Mouse (Mus musculus) natural killer cell, adult 2 months (primary cell): ENCODE data around the gene Wasf3.

Experiments
- DNase-seq, 2 experiments: peaks; one replicate each; pipeline ENCODE4 v3.0.0; 2022; ENCODE audit warnings: low spot score in 2 of 2

Wasf3 gene

DNA sequence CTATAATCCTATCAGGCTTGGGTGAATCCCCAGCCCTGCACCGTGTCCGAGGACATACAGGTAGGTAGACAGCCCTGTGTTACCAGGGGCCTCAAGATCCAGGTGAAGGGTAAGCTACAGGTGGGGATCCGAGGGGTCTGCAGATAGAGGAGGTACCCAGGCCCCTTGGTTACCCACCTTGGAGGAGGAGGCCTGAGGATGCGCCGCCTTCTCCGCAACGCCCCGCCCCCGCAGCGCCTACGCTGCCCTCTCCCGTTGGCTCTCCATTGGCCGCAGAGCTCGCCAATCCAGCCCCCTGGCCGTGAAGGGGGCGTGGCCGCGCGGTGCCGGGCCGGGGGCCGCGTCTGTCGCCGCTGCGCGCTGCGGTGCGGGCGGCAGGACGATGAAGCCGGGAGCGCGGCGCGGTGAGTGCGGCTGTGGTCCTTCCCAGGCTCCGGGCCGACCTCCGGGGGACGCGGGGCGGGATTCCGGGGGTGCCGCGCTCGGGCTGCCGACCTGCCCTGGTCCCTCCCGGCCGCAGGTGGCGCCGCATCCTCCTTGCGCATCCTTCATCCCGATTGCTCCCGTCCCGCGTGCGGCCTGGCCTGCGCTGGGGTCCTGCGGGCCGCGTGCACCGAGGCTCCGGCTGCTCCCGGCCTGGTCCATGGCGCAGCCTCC lies at the start of gene Wasf3:
TSS of gene Wasf3 (plus strand) at position 51 of the 657 bp plus-strand sequence.
- DNase-seq, result no peak

- no peak for DNase-seq
These were observed 46.7 kb upstream of the Wasf3 start for GRCm38 (mm10) chr5:146338064-146338463.

GRCm38 (mm10) chr5:146340037-146340436 lies 44.7 kb upstream of the Wasf3 start:
- DNase-seq, result no peak

DNA sequence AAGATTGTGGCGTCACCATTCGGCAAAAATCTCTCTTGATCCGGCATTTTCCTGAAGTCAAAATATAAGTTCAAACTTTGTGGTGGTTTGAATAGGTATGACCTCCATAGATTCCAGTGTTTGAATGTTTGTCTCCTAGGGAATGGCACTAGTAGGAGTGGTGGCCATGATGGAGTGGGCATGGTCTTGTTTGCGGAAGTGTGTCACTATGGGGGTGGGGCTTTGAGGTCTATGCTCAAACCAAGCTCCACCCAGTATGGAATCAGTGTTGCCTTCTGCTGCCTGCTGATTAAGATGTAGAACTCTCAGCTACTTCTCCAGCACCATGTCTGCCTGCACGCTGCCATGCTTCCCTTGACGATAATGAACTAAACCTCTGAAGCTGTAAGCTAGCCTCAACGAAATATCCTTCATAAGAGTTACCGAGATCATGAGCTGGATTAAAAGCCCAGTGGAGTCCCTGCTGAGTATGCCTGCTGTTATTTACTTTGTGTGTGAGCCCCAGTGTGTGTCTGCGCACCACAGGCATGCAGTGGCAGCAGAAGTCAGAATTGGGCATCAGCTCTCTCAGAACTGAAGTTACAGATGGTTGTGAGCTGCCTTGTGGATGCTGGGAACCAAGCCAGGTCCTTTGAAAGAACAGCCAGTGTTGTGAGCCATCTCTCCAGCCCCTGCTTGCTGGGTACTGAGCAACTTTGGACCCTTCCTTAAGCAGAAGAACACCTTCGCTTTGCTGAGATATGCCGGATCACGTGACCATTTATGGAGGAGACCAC lies 39.7 kb upstream of the Wasf3 start:
- DNase-seq, result no peak

DNA sequence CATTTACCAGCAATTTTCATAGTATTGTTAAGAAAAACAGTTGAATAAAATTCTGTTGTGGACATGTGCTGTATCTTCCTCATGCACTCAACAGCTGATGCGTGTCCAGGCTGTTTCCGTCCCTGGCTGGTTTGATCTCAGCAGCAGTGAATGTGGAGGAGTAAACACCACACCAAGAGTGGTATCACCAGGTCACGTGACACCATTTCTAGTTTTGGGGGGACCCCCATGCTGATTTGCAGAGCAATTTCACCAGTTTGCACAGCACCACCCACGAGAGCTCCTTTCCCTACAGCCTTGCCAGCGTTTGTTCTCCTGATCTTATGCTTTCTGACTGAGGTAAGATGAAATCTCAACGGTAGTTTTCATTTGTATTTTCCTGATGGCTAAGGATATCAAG lies 37.7 kb upstream of the Wasf3 start:
- DNase-seq, result no peak

GRCm38 (mm10) chr5:146349183-146349582 lies 35.6 kb upstream of the Wasf3 start:
- no peak for DNase-seq

DNA sequence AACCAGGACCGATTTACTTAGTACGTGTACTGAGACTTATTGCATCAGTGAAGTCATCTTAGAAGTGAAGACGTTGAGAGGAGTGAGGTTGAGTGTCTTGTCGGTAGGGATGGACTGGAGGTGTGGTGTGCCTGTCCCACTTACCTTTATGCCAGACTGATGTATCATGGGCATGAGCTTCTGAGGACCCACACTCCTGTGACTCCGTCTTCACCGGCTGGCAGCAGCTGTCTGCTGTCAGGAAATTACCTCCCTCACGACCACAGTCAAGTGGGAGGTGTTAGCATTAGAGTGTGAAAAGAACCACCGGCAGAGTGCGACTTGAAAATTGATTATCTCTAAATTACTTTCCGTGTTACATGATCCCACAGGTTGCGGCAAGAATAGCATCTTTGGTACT lies 34.0 kb upstream of the Wasf3 start:
- DNase-seq, result no peak

GRCm38 (mm10) chr5:146352006-146352405 lies 32.8 kb upstream of the Wasf3 start:
- DNase-seq, result no peak

DNA sequence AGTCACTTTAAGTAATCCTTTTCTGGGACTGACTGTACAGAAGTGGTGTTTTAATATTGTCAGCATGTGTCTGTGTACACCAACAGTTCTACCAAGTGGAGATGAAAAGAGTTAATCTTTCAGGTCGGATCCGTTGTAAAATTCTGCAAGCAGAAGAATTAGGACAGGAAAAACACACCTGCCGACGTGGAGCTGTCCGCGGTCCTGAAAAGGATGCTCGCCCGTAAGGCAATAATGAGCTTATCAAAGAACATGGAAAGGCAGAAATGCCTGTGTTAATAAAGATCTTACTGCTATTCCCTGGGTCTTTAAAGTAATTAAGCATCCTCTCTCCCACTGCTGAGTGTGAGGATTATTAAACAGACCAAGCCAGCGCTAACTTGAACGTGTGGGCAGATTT lies 24.4 kb upstream of the Wasf3 start:
- DNase-seq, result no peak

DNA sequence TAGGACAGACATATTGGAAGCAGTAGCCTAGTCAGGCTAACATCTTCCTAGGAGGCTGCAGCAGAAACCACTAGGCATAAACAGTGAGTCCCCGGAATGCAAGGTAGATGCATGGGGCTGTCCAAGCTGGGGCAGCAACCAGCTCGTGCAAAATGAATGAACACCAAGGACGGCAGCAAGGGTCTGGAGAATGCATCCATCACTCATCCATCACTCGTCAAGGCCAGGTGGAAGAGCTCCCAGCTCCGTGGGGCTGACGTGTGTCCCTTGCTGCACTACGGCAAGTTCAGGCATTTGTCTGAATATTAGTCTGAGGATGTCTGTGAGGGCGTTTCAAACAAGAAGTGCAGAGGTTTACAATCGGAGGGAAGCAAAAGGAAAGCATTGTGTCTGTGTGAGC lies 22.1 kb upstream of the Wasf3 start:
- no peak for DNase-seq

DNA sequence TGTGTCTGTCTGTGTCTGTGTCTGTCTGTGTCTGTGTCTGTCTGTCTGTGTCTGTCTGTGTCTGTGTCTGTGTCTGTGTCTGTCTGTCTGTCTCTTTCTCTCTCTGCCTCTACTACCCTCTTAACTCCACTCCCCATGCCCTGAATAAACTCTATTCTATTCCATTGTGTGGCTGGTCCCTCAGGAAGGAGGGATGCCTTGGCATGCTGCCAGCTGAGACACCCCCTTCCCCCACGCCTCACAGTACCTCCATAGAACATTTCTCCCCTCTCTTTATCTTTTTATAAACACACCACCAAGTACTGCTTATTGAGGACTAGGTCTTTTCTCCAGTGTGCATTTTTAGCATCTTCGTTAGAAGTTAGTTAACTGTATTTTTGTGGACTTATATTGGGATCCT lies 16.4 kb upstream of the Wasf3 start:
- DNase-seq, result no peak

GRCm38 (mm10) chr5:146368971-146369370 lies 15.8 kb upstream of the Wasf3 start:
- no peak for DNase-seq

- no peak for DNase-seq
These were observed 14.0 kb upstream of the Wasf3 start for GRCm38 (mm10) chr5:146370794-146371193.

GRCm38 (mm10) chr5:146373238-146373637 lies 11.5 kb upstream of the Wasf3 start:
- no peak for DNase-seq

DNA sequence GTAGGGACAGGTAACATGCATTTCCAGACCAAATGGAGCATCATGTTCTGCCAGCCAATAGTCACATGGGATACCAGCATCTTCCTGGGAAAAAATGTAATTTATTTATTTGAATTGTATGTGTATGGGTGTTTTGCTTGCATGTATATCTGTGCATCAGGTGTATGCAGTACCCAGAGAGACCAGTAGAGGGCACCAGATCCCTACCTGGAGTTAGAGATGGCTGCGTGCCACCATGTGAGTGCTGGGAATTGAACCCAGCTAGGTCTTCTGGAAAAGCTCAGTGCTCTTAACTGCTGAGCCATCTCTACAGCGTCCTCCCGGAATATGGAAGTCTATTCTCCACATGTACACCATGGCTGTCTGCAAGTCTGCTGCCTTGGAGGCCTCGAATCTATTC lies 8.2 kb upstream of the Wasf3 start:
- no peak for DNase-seq

DNA sequence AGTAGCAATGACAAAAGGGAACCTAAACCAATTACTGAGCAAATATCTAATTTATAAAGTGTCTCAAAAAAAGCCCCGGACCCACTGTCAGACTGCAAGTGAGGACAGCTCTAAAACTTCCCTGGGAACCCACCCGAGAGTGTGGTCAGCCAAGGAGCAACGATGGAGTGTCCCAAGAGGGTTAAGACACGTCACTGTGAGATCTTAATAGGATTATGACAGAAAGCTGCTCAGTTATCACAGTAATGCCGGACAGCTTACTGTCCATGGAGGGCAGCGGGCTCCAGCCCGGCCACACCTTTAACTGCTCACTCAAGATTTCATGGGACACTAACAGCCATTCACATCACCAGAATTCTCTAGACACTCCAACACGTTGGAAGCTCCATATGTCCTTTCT lies 4.7 kb upstream of the Wasf3 start:
- no peak for DNase-seq

- no peak for DNase-seq
These were observed 2.5 kb upstream of the Wasf3 start for GRCm38 (mm10) chr5:146382268-146382667.

DNA sequence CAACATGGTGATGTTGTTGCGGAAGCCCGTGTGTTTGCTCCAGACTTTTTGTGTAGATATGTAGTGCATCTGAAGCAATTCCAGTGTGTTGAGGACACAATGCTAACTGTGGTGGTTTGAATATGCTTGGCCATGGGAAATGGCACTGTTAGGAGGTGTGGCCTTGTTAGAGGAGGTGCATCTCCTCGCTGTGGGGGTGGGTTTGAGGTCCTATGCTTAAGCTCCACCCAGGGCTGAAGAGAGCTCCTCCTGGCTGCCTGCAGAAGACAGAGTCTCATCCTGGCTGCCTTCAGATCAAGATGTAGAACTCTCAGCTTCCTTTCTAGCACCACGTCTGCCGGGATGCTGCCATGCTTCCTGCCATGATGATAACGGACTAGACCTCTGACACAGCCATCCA lies 1.4 kb upstream of the Wasf3 start:
- DNase-seq, result no peak

GRCm38 (mm10) chr5:146385989-146386388 lies 1.2 kb downstream of the Wasf3 start:
- no peak for DNase-seq

GRCm38 (mm10) chr5:146386906-146387305 lies 2.1 kb downstream of the Wasf3 start:
- DNase-seq, result no peak

- no peak for DNase-seq
These were observed 9.8 kb downstream of the Wasf3 start for GRCm38 (mm10) chr5:146394563-146394962.

DNA sequence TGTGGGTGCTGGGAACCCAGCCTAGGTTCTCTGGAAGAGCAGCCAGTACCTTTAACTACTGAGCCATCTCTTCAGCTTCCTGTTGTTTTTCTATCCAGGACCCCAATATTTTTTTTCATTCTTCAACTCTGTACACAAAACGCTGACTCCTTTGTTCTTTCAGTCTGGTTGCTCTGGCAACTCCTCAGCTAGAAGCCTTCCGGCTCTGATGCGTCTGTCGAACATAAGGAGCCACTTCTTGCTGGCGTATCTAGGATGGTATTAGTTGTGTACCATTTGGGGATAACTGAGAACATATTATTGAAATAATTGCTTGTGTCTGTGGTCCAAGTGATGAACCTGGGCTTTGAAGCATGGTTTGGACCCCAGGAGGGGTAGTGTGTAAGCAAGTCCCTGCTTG lies 12.5 kb downstream of the Wasf3 start:
- no peak for DNase-seq

DNA sequence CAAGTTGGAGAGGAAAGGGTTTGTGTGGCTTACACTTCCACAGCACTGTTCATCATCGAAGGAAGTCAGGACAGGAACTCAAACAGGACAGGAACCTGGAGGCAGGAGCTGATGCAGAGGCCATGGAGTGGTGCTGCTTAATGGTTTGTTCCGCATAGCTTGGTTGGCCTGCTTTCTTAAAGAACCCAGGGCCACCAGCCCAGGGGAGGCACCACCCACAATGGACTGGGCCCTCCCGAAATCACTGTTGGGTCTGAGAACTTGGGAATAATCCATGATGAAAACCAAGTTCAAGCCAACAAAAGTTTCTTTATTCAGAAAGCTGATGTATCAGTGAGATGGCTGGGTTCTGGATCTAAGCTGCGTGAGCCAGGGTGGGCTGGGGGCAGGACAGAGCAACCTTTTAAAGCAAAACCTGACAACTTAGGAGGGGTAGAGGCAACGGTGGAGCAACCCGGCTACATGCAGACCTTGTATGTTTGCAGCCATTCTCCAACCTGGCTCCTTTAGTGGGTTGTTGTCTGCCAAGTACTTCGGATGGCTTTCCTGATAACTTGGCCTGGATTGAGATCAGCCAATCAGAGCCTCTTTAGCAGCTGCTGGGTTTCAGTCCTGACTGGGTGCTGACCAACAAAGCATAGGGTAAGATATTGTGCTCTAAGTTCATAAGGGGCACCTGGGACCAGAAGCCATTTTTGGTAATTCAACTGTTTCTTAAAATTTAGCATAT lies 13.8 kb downstream of the Wasf3 start:
- no peak for DNase-seq
